Mouse (Mus musculus) kidney, embryonic 16.5 days (tissue): Measurements from ENCODE around the gene Ifnar2. TPM values are rescaled to one million over a fixed set of nuclear protein-coding genes. Genes with fewer than 3 reads are reported as not detected.

Source experiments
- ATAC-seq: fragments of 200-750 bp; cut with Nextera tagmentation; 2 replicates; pipeline ENCODE4 v1.8.0; 2017; ENCODE audit warnings: moderate TSS enrichment; ENCODE audit not compliant: low FRiP score, low TSS enrichment
- H3K27ac ChIP-seq: fragments of 300-500 bp; sonication (generic); 2 replicates; pipeline ENCODE4 v1.5.1; 2014; ENCODE audit warnings: low read length
- H3K27me3 ChIP-seq: fragments of 300-500 bp; sonication (generic); 2 replicates; pipeline ENCODE4 v1.6.1; 2014; ENCODE audit warnings: low read length, control low read depth, mixed read lengths; ENCODE audit not compliant: insufficient read depth
- H3K36me3 ChIP-seq: fragments of 300-500 bp; sonication (generic); 2 replicates; pipeline ENCODE4 v1.6.1; 2014; ENCODE audit warnings: low read length, control low read depth, mixed read lengths; ENCODE audit not compliant: insufficient read depth
- H3K4me1 ChIP-seq: fragments of 300-500 bp; sonication (generic); 2 replicates; pipeline ENCODE4 v1.6.1; 2014; ENCODE audit warnings: low read length, control low read depth, mixed read lengths; ENCODE audit not compliant: insufficient read depth
- H3K4me2 ChIP-seq: fragments of 300-500 bp; sonication (generic); replicated peaks from 2 replicates; pipeline ENCODE4 v1.6.1; 2014; ENCODE audit warnings: low read depth, low read length
- H3K4me3 ChIP-seq: fragments of 300-500 bp; sonication (generic); 2 replicates; pipeline ENCODE4 v1.5.1; 2014; ENCODE audit warnings: mild to moderate bottlenecking, low read length
- H3K9ac ChIP-seq: fragments of 300-500 bp; sonication (generic); replicated peaks from 2 replicates; pipeline ENCODE4 v1.6.1; 2014; ENCODE audit warnings: low read length
- H3K9me3 ChIP-seq: fragments of 300-500 bp; sonication (generic); 2 replicates; pipeline ENCODE4 v1.6.1; 2016; ENCODE audit warnings: low read length, control low read depth
- WGBS: fragments of 180-500 bp; shearing (Covaris S2); extraction: QIAGEN DNeasy Blood & Tissue Kit; methylation state at CpG from one replicate; pipeline ENCODE4 v1.1.7; 2014; 5-methylcytosine and 5-hydroxymethylcytosine counted together
- polyA plus RNA-seq: library from polyadenylated mRNA; unstranded; fragments of >200 nt; fragmentation: Nextera tagmentation; extraction: Ambion mirVana; gene quantifications from 2 replicates; pipeline ENCODE4 v1.2.1, GENCODE M21; 2015

Gene Ifnar2
- polyA plus RNA-seq, 1 experiment from 2014 or later = 56.2 TPM

- 0 out of 2 replicates have a peak overlapping the region, but pooled peaks have one; percentile 1 for H3K27ac ChIP-seq
- no peak overlapping the region for H3K9ac ChIP-seq
- no peak for ATAC-seq
- no peak overlapping the region for H3K4me2 ChIP-seq
- peaks cover 31% of the 10 kb centered on the region for H3K4me1 ChIP-seq
- H3K9me3 ChIP-seq = no peaks in the 10 kb centered on the region
- H3K36me3 ChIP-seq = peaks cover 29% of the 10 kb centered on the region
- H3K27me3 ChIP-seq = no peaks in the 10 kb centered on the region
- H3K4me3 ChIP-seq = no peak overlapping the region
- 50% methylated on average over 12 of the region's 12 CpGs for WGBS
Observed at GRCm38 (mm10) chr16:91413102-91413844, 40.7 kb downstream of the Ifnar2 start.

- 77% methylated on average over 9 of the region's 9 CpGs for WGBS
- no peak for ATAC-seq
- H3K36me3 ChIP-seq = peaks cover 40% of the 10 kb centered on the region
Observed at GRCm38 (mm10) chr16:91415391-91416189, 43.0 kb downstream of the Ifnar2 start.

GRCm38 (mm10) chr16:91416357-91416756, 43.8 kb downstream of the Ifnar2 start:
- no peak overlapping the region for H3K4me2 ChIP-seq
- H3K4me1 ChIP-seq = peaks cover 20% of the 10 kb centered on the region
- peaks cover 44% of the 10 kb centered on the region for H3K36me3 ChIP-seq
- 89% methylated on average over 6 of the region's 6 CpGs for WGBS
- no peak for ATAC-seq
- H3K4me3 ChIP-seq = no peak overlapping the region
- H3K9ac ChIP-seq = no peak overlapping the region
- no peaks in the 10 kb centered on the region for H3K27me3 ChIP-seq
- no peak overlapping the region for H3K27ac ChIP-seq
- H3K9me3 ChIP-seq = no peaks in the 10 kb centered on the region

More at GRCm38 (mm10) chr16:91415391-91416189, 43.0 kb downstream of the Ifnar2 start:
- Histone ChIP-seq H3K27me3 (no peaks in the 10 kb centered on the region), H3K9me3 (no peaks in the 10 kb centered on the region), H3K4me2 (no peak overlapping the region), H3K27ac (no peak overlapping the region), H3K9ac (no peak overlapping the region), H3K4me1 (peaks cover 25% of the 10 kb centered on the region), H3K4me3 (no peak overlapping the region)

DNA sequence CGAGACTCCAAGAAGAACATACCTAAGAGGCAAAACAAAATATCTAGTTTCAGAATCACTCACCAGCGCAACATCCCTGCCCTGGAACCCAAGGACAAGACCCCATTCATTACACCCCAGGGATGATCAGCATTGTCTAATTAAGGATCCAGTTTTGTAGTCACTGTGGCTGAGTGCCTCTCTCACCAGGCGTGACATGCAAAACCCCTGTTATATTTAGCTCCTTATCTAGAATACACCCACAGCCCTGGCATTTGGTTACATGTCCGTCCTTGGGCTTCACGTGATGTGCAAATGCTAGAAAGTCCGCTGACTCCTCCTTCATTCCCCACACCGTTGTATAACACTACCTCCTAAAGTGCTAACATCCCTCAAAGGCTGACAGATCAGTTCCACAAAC, 44.4 kb downstream of the Ifnar2 start:
- Histone ChIP-seq H3K4me3 (no peak overlapping the region), H3K9ac (no peak overlapping the region), H3K27me3 (no peaks in the 10 kb centered on the region), H3K4me2 (no peak overlapping the region), H3K36me3 (peaks cover 49% of the 10 kb centered on the region), H3K9me3 (no peaks in the 10 kb centered on the region), H3K4me1 (peaks cover 20% of the 10 kb centered on the region), H3K27ac (no peak overlapping the region)
- WGBS = 61% methylated on average over 7 of the region's 7 CpGs
- peak; percentile 44; the same call in 1 of the 2 replicates for ATAC-seq

DNA sequence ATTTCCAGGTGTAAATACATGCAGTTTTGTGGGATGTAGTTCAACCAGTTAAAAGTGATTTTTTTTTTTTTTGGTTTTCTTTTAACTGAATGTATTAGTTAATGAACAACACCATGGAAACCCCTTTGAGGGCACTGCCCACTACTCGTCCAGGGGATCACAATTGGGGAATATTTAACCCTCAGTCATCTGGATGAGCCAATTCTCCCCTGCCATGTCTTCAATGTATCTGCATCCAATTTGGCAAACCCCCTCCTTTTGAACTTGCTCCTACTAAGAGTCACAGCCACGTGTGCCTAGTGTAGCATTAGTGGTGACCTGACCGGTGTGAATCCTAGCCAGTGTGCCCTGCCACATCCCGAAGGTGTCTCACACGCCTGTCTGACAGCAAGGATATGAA, 45.9 kb downstream of the Ifnar2 start:
- Histone ChIP-seq H3K9me3 (no peaks in the 10 kb centered on the region), H3K4me1 (peaks cover 20% of the 10 kb centered on the region), H3K9ac (no peak overlapping the region), H3K4me2 (no peak overlapping the region), H3K27ac (0 out of 2 replicates have a peak overlapping the region, but pooled peaks have one; percentile 0), H3K27me3 (no peaks in the 10 kb centered on the region), H3K4me3 (no peak overlapping the region), H3K36me3 (peaks cover 43% of the 10 kb centered on the region)
- 73% methylated on average over 5 of the region's 5 CpGs for WGBS
- no peak; the same call in 1 of the 2 replicates for ATAC-seq

GRCm38 (mm10) chr16:91425816-91426215, 53.2 kb downstream of the Ifnar2 start:
- Histone ChIP-seq H3K9ac (no peak overlapping the region), H3K9me3 (peaks cover 11% of the 10 kb centered on the region; the same call in 1 of the 2 replicates), H3K4me2 (no peak overlapping the region), H3K4me1 (0 out of 2 replicates have a peak, but pooled peaks cover 4% of the 10 kb centered on the region), H3K27me3 (no peaks in the 10 kb centered on the region), H3K27ac (no peak overlapping the region), H3K4me3 (no peak overlapping the region), H3K36me3 (peaks cover 36% of the 10 kb centered on the region)
- ATAC-seq = no peak
- WGBS = 94% methylated on average over 6 of the region's 6 CpGs

- Histone ChIP-seq H3K4me2 (no peak overlapping the region), H3K4me1 (0 out of 2 replicates have a peak, but pooled peaks cover 4% of the 10 kb centered on the region), H3K9me3 (peaks cover 11% of the 10 kb centered on the region; the same call in 1 of the 2 replicates), H3K36me3 (peaks cover 32% of the 10 kb centered on the region), H3K9ac (no peak overlapping the region), H3K4me3 (no peak overlapping the region), H3K27me3 (no peaks in the 10 kb centered on the region), H3K27ac (no peak overlapping the region)
- no peak for ATAC-seq
- WGBS = 56% methylated on average over 4 of the region's 4 CpGs
Observed at GRCm38 (mm10) chr16:91426586-91426985, 54.0 kb downstream of the Ifnar2 start.

- no peak for ATAC-seq
- H3K9me3 ChIP-seq = peaks cover 11% of the 10 kb centered on the region; the same call in 1 of the 2 replicates
Observed at GRCm38 (mm10) chr16:91427461-91427860, 54.9 kb downstream of the Ifnar2 start.

GRCm38 (mm10) chr16:91428259-91428865, 55.8 kb downstream of the Ifnar2 start:
- no peaks in the 10 kb centered on the region for H3K27me3 ChIP-seq
- H3K36me3 ChIP-seq = peaks cover 28% of the 10 kb centered on the region
- H3K4me1 ChIP-seq = 0 out of 2 replicates have a peak, but pooled peaks cover 4% of the 10 kb centered on the region
- H3K9me3 ChIP-seq = peaks cover 11% of the 10 kb centered on the region; the same call in 1 of the 2 replicates
- H3K27ac ChIP-seq = no peak overlapping the region
- no peak overlapping the region for H3K4me3 ChIP-seq
- 47% methylated on average over 8 of the region's 8 CpGs for WGBS
- no peak overlapping the region for H3K9ac ChIP-seq
- ATAC-seq = no peak; the same call in 1 of the 2 replicates
- no peak overlapping the region for H3K4me2 ChIP-seq

More at GRCm38 (mm10) chr16:91427461-91427860, 54.9 kb downstream of the Ifnar2 start:
- Histone ChIP-seq H3K27ac (no peak overlapping the region), H3K36me3 (peaks cover 28% of the 10 kb centered on the region), H3K27me3 (no peaks in the 10 kb centered on the region), H3K4me1 (0 out of 2 replicates have a peak, but pooled peaks cover 4% of the 10 kb centered on the region), H3K9ac (no peak overlapping the region), H3K4me2 (no peak overlapping the region), H3K4me3 (no peak overlapping the region)
- 49% methylated on average over 5 of the region's 5 CpGs for WGBS
